Mouse (Mus musculus): ENCODE results near the gene Nubpl. TPM values are rescaled to one million over a fixed set of nuclear protein-coding genes. Genes with fewer than 3 reads are reported as not detected.

Nubpl gene
- 10.0 and 11.4 TPM in 2 replicates for polyA plus RNA-seq (2012)

GRCm38 (mm10) chr12:52097650-52098070 lies at the start of gene Nubpl:
Nubpl (plus strand) TSS chr12:52097737.

Other genes starting within 250 kb of the Nubpl start
- gene Heatr5a, start 126.4 kb upstream of the Nubpl start, polyA plus RNA-seq (2012), result 4.6 and 5.6 TPM in 2 replicates
- gene Dtd2, start 91.2 kb upstream of the Nubpl start, polyA plus RNA-seq (2012), result 7.1 and 8.3 TPM in 2 replicates
- not detected in 2 replicates for gene Gpr33, start 69.7 kb upstream of the Nubpl start, polyA plus RNA-seq (2012)